Mouse (Mus musculus): ENCODE measurements around the gene 1700034I23Rik.
"Not testable (repeated sequence)": the region's sequence is repeated elsewhere in the genome, so short reads cannot be mapped to it uniquely, and the experiment has no call there.

The 1700034I23Rik gene

GRCm38 (mm10) chr3:40902443-40902842 is at the start of gene 1700034I23Rik:
1700034I23Rik (minus strand) TSS chr3:40902543.
- in situ Hi-C loops (cut with MboI, MseI) = not testable (repeated sequence)

- in situ Hi-C loops (cut with MboI, MseI) = no loop called here
Observed at GRCm38 (mm10) chr3:40951365-40951764, 49.0 kb upstream of the 1700034I23Rik start.

GRCm38 (mm10) chr3:40950601-40951201 is 48.4 kb upstream of the 1700034I23Rik start:
- in situ Hi-C loops (cut with MboI, MseI) = no loop called here

GRCm38 (mm10) chr3:40949903-40950600 is 47.7 kb upstream of the 1700034I23Rik start:
- in situ Hi-C loops (cut with MboI, MseI) = no loop called here

- in situ Hi-C loops (cut with MboI, MseI) = no loop called here
Observed at GRCm38 (mm10) chr3:40949170-40949902, 47.0 kb upstream of the 1700034I23Rik start, which contains the start of gene Larp1b. Larp1b (plus strand) TSS chr3:40949828.

- in situ Hi-C loops (cut with MboI, MseI) = no loop called here
Observed at GRCm38 (mm10) chr3:40939019-40939418, 36.7 kb upstream of the 1700034I23Rik start.

GRCm38 (mm10) chr3:40938592-40938991 is 36.2 kb upstream of the 1700034I23Rik start:
- in situ Hi-C loops (cut with MboI, MseI) = no loop called here

- in situ Hi-C loops (cut with MboI, MseI) = no loop called here
Observed at GRCm38 (mm10) chr3:40938189-40938588, 35.8 kb upstream of the 1700034I23Rik start.

GRCm38 (mm10) chr3:40894336-40894735 is 8.0 kb downstream of the 1700034I23Rik start:
- in situ Hi-C loops (cut with MboI, MseI) = loop anchor here (25.0 kb wide), 1 partner anchor 357 kb away; the partner anchor contains the start of gene Intu

GRCm38 (mm10) chr3:40893816-40894258 is 8.5 kb downstream of the 1700034I23Rik start:
- in situ Hi-C loops (cut with MboI, MseI) = loop anchor here (25.0 kb wide), 1 partner anchor 357 kb away; the partner anchor contains the start of gene Intu

GRCm38 (mm10) chr3:40853123-40853738 is 49.1 kb downstream of the 1700034I23Rik start:
- in situ Hi-C loops (cut with MboI, MseI) = loop anchor here (5.0 kb wide), 1 partner anchor 44 kb away; no protein-coding TSS in a partner anchor
